Mouse (Mus musculus) megakaryocyte, embryonic 14.5 days (primary cell): ENCODE data around the gene Agap1.

Source experiments
- FLI1 ChIP-seq: IDR thresholded peaks from 2 replicates; pipeline ENCODE4 v1.6.1; 2012; ENCODE audit warnings: low read length, inconsistent platforms, mixed read lengths
- GATA1 ChIP-seq: IDR thresholded peaks from 3 replicates; pipeline ENCODE4 v1.6.1; 2012; ENCODE audit warnings: mixed read lengths, low read length, inconsistent platforms, borderline replicate concordance

DNA sequence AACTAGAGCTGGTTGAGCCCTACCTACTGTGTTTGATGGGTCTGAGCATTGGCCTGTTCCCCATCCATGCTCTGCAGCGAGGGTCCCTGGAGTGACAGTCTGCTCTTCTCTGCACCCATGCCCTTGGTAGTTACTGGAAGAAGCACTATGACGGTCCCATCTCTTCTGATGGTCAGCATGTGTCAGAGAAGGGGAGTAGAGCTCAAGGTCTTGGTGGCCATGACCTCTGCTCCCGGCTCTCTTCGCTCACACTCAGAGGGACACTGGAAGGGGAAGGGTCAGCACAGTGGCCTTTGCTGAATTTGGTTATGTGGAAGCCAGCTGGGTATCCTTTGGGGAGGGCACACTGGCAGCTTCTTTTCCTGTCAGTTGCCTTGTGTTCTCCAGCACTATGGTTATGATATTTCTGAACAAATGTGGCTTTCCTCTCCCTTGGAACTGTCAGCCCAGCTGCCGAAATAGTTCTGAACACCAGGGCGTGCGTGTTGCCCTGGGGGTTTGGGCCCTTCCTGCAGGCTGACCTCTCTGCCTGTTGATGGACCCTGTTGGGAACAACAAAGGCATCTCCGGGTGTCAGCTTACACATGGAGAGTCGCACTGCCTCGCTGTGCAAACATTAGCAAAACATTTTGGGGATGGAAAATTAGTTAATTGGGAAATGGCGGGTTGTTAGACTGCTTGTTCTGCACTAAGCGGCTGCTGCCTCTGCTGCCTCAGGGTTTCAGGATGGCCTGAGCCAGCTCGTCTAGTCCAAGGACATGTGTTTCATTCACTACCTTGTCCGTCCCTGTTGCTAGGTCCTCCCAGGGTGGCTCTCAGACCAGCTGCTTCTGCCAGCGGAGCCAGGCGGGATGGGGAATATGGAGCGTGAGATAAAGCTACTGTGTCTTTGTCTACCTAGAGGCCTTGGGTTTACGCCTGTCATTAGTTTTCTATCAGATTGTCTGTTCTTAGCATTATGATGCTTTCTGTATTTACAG is 93.2 kb downstream of the Agap1 start:
- no peak for TF ChIP-seq FLI1
- TF ChIP-seq GATA1: no peak
